In genomic region chr13:38204702-38205482, GRCm38 (mm10) we compare ENCODE assay signal across 8 mouse cellular contexts. TPM values are rescaled to one million over a fixed set of nuclear protein-coding genes. Genes with fewer than 3 reads are reported as not detected.
A peak's percentile ranks its signal among the peaks of the same experiment; 100 is the strongest.
DNase-seq lines count a peak whose midpoint lies in the region; ATAC-seq lines count a peak whose summit lies in the region.

Snrnp48 (plus strand) TSS chr13:38204938.

- peak; percentile 92 to 95 for DNase-seq in adrenal gland, adult (ENCODE audit: inconsistent age in 2 of 2, low spot score in 1 of 2)
- peak; percentile 95 for DNase-seq in embryo, embryonic 10.5 days (ENCODE audit: low spot score)
- DNase-seq in gastrocnemius, postnatal 14 days = peak; percentile 89
- DNase-seq in left cerebral cortex, postnatal 10 days (ENCODE audit: extremely low spot score in 1 of 2, low spot score in 2 of 2) = peak; percentile 80 to 93
- peak; percentile 91 for DNase-seq in right cerebral cortex, postnatal 25 days
- DNase-seq in urinary bladder, postnatal 4 days (ENCODE audit: low spot score in 2 of 2) = peak; percentile 84 to 87

- peak; percentile 99 for ATAC-seq in inflammation-experienced regulatory T-cells, adult 6 months
- ATAC-seq in megakaryocyte-erythroid progenitor cell, adult 5-6 weeks (replicated peaks; ENCODE audit: low FRiP score, low TSS enrichment, poor library complexity, severe bottlenecking) = peak; percentile 100

- intact Hi-C loops in gastrocnemius, postnatal 14 days (cut with DNase I; ENCODE audit: low total_unique reads) = loop anchor here (10.0 kb wide), 1 partner anchor 140 kb away; no protein-coding TSS in a partner anchor
- intact Hi-C loops in left cerebral cortex, postnatal 10 days (cut with DNase I) = loop anchor here (5.0 kb wide), 1 partner anchor 138 kb away; no protein-coding TSS in a partner anchor

RNA-seq across cellular contexts. Expression of gene Snrnp48, which starts in this region (rescaled TPM):
- total RNA-seq in gastrocnemius, postnatal 14 days (2021) = 1 to 10 TPM; 6.2 to 7.7 TPM
- polyA plus RNA-seq in inflammation-experienced regulatory T-cells, adult 6 months (2017; shearing (Covaris generic)) = 10 to 100 TPM; 50.6 to 77.0 (median 52.7) TPM
- total RNA-seq in left cerebral cortex, postnatal 10 days (2021) = 10 to 100 TPM; 15.2 to 16.4 TPM
- 58.4 and 90.2 TPM in 2 replicates for total RNA-seq in megakaryocyte-erythroid progenitor cell, adult 5-6 weeks (2014; fragmentation: Nextera tagmentation)
- 129 and 148 TPM in 2 replicates for total RNA-seq in megakaryocyte-erythroid progenitor cell, adult 5-6 weeks (2017)

Comparison
In these comparisons a context has a peak if more than half of its experiments do, and no peak if none do; other contexts are left out.
1. Peak in every context shown above with its lines: DNase-seq and ATAC-seq.